Mouse (Mus musculus) bone marrow macrophage, adult 2 months (primary cell): ENCODE measurements around the gene Bzw1.

ENCODE experiments used
- CTCF ChIP-seq: IDR thresholded peaks from 2 replicates; pipeline ENCODE4 v1.5.1; 2012; ENCODE audit warnings: low read depth, mild to moderate bottlenecking, low read length, moderate library complexity
- POLR2A ChIP-seq: IDR thresholded peaks from 2 replicates; pipeline ENCODE4 v1.6.1; 2012; ENCODE audit warnings: mild to moderate bottlenecking, low read depth, low read length, borderline replicate concordance

DNA sequence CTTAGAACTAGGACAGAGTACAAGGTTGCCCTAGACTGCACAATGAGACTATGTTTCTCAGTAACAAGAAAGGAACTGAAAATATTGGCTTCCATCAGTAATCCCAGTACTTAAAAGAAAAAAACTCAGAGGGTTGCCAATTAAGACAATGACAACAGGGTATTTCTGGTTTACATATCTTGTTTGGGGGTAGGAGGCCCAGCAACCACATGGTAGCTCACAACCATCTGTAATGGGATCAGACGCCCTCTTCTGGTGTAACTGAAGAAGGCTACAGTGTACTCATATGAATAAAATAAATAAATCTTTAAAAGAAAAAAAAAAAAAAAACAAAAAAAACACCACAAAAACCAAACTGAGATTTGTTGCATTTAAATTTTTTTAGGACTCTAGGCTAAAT lies 22.7 kb downstream of the Bzw1 start:
- TF ChIP-seq POLR2A (no peak), CTCF (no peak)
